Mouse (Mus musculus) spleen, adult 12 weeks (tissue): ENCODE measurements around the gene Fbxw5.
"Not testable (repeated sequence)": the region's sequence is repeated elsewhere in the genome, so short reads cannot be mapped to it uniquely, and the experiment has no call there.

Experiments used
- DNase-seq: peaks from one replicate; pipeline ENCODE4 v3.0.0; 2022; ENCODE audit warnings: low spot score

The Fbxw5 gene

DNA sequence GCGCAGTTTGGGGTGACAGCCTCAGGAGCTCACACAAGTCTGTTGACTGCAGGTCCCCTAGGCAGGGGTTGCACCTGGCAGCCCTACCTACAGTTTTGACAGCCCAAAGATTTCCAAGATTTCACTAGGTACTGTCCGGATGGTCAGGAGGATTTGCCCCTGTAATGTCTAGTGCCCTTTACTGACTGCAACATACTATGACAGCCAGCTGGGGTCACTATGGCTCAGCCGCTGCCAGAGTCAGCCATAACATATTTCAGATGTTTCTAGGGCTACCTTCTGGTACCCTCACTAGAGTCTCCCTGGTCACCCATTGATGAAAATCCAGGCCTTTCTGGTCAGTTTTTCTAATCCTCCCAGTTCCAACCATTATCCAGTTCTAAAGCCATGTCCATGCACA, 9.4 kb downstream of the Fbxw5 start:
- DNase-seq: no peak

DNA sequence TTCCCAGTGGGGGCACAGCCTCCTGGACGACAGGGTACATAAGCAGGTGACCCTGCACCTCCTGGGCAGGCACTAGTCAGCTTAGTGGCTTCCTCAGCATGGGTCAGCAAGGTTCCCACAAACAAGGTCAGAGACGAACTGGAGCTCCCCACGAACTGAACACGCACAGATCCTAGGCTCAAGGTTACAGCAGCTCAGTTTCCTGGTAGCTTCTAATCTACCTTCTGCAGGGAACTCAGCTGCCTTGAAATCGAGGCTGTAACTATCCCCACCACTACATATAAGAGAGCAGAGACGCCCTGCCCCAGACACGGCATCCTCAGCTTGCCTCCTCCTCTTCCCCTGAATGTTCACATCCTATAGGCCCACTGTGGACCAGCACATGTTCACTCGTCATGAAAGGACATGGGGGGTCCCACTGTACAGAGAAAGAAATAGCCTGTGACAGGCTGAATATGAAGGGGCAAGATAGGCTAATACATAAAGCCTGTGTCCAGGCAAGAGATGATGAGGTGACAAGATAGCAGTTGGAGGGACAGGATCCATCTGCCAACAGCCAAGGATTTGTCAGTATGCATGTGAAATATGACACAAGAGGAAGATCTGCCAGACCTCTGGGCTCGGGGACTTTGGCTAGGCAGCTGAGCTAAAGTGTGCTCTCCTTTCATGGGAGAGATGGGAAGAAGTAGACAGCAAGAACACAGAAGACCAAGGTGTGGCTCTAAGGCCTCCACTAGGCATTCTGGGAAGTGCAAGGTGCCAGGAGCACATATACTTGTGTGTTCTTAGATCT, 26.2 kb downstream of the Fbxw5 start:
- DNase-seq: no peak

DNA sequence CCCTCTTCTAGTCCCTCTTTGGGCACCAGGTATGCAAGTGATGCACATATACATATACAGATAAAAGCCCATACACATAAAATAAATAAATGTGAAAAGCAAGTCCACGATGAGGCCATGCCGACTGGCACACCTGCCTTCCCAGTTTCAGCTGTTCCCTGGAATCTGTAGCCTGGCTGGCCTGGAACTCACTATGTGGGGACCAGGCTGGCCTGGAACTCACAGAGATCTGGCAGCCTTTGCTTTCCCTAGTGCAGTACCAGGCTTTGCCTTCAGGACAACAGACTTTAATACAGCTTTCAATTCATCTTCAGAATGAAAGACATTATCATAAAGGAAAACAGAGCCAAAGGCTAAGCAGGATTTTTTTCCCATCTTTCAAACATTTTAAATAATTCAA, 33.2 kb downstream of the Fbxw5 start:
- no peak for DNase-seq

DNA sequence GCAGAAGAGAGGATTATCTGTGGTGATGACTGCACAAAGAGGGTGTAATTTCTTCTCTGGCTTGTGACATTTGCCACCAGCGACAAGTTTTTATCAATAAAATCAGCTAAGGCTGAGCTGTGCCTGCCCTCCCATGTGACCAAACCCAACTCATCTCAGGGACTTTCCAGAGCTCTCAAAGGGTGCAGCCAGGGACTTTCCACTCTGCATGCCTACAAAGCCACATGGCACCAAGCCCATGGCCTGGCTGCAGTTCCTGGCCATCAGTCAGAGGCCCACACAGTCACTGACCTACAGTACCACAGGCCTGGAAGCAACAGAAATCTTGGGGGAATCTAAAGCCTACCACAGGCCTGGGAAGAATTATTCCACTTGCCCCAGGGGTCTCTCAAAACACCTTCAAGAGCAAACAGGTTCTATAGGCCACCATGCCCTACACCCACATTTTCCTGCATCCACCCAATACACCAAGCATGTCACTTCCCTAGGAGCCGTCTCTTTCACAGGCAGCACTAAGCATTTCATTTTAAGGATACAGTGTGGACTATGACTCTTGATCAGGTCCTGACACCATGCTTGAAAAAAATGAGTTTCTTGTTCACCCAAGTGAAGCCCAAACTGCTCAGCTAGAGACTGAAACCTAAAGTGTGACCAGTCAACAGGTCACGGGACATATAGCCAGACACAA, 33.8 kb downstream of the Fbxw5 start:
- peak; percentile 45 for DNase-seq

DNA sequence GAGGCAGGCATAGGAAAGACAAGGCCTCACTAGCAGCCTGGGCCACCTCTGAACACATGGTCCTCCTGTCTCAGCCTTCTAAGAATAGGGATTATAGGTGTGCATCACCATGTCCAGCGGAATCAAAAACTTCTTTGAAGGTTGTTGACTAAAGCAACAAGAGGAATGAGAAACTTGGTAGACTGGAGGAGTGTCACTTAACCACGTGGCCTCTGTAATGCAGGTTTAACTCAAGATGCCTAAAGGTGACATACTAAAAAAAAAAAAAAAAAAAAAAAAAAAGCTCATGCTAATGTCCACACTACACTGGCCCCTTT, 34.3 kb downstream of the Fbxw5 start:
- DNase-seq: no peak

DNA sequence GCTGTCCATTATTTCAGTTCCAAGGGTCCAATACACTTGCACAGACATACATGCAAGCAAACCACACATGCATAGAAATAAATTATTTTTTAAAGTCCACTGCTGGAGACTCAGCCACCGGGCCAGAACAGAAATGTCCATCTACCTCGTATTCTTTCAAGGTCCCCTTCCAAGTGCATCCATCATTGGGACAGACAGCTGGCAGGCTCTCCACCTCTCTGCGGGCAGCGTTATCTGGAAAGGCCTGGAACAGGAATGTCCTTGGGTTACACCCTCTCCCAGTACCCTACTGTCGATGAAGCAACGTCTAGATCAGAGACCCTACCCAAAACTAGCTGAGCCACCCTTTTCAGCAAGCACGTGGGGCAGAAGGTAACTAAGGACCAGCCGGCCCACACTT, 36.0 kb downstream of the Fbxw5 start:
- no peak for DNase-seq

DNA sequence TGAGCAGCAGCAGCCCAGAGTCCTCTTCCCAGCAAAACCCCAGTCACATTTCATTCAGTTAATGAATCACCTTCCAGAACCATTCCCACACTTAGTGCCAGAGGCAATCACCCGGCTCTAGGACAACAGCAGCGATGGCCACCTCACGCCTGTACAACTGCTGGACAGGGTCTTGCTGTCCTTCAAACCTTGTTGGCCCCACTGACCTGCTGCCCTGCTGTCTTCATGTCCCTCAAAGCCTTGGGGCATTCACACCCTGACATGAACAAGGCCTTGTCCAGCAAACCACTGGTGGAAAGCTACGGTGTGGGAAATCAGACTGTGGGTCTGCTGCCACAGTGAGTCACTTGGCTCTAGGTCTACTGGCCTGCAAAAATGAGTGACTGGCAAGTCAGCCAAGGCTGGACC, 40.0 kb downstream of the Fbxw5 start:
- DNase-seq: no peak

DNA sequence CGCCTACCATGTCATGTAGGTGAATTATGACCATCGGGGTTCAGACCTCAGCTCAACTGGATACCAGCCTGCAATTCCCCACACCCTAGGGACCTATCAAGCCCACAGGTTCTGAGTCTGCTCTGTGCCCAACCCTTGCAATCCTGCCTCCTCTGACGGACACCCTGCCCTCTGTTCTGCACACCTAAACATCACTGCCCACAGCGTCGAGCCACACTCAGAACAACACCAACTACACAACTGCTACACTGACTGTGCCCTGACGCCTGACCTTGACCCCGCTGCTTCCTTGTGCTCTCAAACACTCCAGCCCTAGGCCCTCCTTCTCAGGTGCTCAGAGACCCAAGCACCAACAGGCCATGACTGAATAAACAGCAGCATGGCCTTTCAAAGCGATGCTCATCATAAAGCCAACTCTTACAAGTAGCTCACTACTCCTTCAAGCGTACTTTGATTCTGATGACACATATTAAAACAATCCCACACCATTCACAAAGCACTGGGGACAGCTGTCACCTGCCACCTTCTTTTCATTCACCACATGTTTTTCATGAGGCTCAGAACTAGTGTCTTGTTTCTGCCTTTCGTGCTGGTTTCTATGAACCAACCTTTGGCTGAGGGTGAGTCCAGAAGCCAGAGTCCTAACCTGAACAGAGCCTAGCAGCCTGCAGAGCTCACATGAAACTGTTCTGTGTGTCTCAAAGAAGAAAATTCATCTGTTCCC, 41.3 kb downstream of the Fbxw5 start:
- DNase-seq: no peak

DNA sequence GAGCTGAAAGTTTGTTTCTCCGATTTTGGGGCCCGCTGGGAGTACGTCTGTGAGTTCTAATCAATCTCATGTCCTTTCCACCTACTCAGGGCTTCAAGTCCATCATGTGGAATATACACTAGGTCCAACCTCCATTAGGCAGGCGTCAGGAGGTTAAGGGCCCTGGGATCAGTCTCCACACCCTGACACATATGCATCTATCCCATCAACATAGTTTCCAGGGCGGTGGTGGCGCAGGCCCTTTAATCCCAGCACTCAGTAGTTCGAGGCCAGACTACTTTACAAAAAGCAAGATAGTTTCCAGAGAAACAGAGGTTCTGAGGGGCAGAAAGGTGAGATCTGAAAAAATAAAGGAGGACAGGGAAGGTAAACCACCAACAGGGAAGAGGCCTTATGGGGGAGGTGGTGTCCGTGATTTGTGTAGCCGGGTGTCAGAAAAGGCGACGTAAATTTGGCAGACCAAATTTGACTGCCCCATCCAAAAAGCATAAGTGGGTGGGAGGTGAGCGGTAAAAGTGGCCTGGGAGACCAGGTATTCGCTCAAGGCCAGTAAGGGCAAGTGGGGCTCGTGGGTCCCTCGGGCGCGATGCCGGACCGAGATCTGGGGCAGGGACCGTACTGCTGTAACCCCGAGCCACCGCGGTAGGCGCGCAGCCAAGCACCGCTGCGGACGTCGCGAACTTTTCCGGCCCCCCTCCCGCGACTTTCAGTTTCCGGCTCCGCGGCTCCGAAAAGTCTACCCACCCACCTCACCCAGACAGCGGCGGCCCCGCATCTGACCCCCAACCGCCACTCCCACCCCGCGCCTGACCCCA, 45.7 kb downstream of the Fbxw5 start:
- DNase-seq: peak; percentile 11

DNA sequence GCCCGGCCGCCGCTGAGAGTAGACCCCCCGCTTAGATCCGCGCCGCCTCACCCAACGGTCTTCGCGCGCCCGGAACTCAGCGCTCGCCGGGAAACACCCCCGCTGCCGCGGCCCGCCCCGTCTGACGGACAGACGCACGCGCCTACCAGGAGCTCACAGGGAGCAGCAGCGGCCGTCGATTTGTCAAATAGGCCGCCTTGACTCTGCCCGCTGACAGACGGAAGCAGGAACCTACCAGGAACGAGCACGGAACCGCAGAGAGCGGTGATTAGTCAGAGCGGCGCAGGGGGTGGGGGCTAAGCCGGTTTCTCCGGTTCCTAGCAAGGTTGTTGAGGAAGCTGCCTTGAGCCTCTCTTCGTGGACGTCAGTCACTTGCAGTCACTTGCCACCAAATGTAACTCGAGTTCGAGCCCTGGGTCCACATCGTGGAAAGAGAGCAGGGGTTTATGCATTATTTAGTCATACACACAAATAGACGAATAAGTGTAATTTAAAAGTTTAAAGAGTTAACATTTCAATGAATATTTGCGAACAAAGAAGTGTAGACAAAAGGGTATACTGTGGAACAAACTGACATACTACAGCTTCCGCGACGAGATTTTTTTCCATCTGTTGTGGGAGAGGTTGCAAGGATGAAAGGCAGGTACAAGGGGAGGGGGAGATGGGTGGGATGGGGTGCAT, 46.4 kb downstream of the Fbxw5 start, which contains the start of gene Traf2:
Gene Traf2 (minus strand): TSS at position 130 of the 681 bp plus-strand sequence.
- peak; percentile 96 for DNase-seq

DNA sequence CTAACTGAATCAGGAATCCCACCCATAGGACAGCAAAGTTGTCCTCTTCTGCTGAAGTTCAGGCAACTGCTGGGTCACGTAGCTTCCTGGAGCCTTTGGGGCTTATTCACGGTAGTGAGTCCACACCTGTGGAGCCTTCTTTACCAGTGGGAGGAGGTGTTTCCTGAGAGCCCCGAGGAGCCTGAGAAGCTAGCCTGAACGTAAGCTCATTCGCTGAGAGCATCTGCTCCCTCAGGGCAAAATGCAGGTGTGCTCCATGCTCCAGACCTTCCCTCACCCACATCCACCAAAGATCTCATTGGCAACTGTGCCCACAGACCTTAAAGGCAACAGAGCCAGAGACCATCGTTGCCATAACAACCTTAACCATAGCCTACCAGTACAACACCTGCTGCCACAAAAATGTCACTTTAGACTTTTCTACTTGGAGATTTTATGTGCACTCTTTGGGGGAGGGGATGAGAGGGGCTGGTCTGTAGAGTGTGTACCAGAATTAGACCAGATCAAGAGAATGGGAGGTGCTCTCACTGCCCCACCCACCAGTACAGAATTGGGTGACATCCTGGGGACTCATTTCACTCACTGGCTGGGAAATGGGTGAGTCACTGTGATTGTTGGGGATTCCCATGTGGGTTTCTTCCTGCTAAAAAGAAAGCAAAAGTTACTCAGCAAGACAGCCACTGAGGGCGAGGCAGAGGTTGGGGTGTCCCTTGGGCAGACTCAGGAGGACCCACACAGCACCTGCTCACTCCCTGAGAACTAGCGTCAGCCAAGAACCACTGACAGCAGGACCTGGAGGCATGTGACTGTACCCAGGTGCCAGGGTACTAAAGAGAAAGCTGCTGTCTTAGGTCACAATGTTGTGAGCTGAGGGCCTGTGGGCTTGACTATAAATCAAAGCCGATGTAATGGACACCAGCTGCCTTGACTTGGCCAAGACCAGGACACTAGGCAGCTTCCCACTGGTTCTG, 48.8 kb downstream of the Fbxw5 start:
- peak; percentile 17 for DNase-seq

DNA sequence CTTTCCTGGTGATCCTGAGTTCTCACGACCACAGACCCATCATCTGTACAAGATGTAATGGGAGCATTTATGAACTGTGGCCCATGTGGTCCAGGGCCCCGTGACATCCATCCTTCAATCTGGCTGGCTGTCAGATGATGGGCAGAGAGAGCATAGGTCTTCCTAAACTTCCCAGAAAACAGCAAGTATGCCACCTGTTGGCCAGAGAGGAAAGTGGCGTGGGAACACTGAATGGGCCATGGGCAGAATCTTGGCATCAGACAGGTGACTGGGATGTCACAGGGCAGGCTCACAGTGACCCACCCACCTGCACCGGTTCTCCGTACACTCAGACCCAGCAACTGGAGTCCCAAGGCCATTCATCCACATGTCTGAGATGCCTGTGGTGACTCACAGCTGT, 50.6 kb downstream of the Fbxw5 start:
- DNase-seq: peak; percentile 27

DNA sequence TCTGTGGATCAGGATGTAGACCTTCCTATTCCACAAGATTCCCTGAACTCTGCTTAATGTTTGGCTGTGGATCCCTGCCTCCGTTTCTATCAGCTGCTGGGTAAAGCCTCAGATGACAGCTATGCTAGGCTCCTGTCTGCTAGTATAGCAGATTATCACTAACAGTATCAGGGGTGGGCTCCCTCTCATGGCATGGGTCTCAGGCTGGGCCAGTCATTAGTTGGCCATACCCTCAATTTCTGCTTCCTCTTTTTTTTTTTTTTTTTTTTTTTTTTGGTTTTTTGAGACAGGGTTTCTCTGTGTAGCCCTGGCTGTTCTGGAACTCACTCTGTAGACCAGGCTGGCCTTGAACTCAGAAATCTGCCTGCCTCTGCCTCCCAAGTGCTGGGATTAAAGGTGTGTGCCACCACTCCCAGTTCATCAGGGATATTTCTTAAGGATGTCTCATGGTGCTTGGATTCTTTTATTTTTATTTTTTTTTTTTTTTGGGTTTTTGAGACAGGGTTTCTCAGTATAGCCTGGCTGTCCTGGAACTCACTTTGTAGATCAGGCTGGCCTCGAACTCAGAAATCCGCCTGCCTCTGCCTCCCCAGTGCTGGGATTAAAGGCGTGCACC, 52.7 kb downstream of the Fbxw5 start:
- not testable (repeated sequence) for DNase-seq
